Mouse (Mus musculus) heart, postnatal 0 days (tissue): ENCODE data around the gene 2310022A10Rik.

ENCODE experiments used
- CTCF ChIP-seq: IDR thresholded peaks from 2 replicates; pipeline ENCODE4 v1.5.1; 2016; ENCODE audit warnings: antibody characterized with exemption, control low read depth, low read depth
- EP300 ChIP-seq: IDR thresholded peaks from 2 replicates; pipeline ENCODE4 v1.6.1; 2016; ENCODE audit warnings: antibody characterized with exemption, low read depth

DNA sequence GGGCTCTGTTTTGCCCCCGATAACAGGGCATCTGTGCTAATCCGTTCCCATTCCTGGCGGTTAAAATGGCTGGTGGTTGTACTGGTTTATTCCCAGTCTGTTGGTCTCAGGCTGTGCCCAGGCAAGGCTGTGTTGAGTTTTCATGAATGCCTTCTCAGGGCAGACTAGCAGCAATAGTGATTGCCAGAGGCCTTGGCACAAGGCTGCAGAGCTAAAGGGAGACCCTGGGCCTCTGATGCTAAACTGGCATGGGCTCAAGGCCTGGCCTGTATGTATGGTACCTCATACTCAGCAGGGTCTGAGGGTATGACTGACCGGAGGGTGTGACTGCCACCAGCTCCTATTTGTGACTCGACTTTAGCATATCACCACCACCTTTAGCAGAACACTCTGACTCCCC lies 57.8 kb downstream of the 2310022A10Rik start:
- TF ChIP-seq CTCF, result no peak
- no peak for TF ChIP-seq EP300
